Mouse (Mus musculus) cerebellum, adult 2 months (tissue): ENCODE data around the gene Aarsd1. TPM values are rescaled to one million over a fixed set of nuclear protein-coding genes. Genes with fewer than 3 reads are reported as not detected.
"Not testable (repeated sequence)": the region's sequence is repeated elsewhere in the genome, so short reads cannot be mapped to it uniquely, and the experiment has no call there.

ENCODE experiments used
- DNase-seq, 2 experiments: peaks; one replicate each; pipeline ENCODE4 v3.0.0; 2021
- H3K27ac ChIP-seq: fragments of 200-500 bp; 2 replicates; pipeline ENCODE4 v1.5.1; 2012; ENCODE audit warnings: low read length, control low read depth, inconsistent platforms; ENCODE audit not compliant: insufficient read depth
- H3K27me3 ChIP-seq: fragments of 200-500 bp; 2 replicates; pipeline ENCODE4 v1.6.1; 2012; ENCODE audit warnings: inconsistent platforms, mild to moderate bottlenecking, low read length, moderate library complexity; ENCODE audit not compliant: control insufficient read depth, insufficient read depth
- H3K4me1 ChIP-seq: fragments of 200-500 bp; 2 replicates; pipeline ENCODE4 v1.6.1; 2011; ENCODE audit warnings: low read length; ENCODE audit not compliant: control insufficient read depth, insufficient read depth
- H3K4me3 ChIP-seq: fragments of 200-500 bp; replicated peaks from 2 replicates; pipeline ENCODE3; 2011; ENCODE audit warnings: mild to moderate bottlenecking, low read depth, low read length, control low read depth; ENCODE audit not compliant: insufficient read depth
- CTCF ChIP-seq: fragments of 200-500 bp; IDR thresholded peaks from 2 replicates; pipeline ENCODE4 v1.5.1; 2011; ENCODE audit warnings: low read depth, mild to moderate bottlenecking, control low read depth, low read length, moderate library complexity, borderline replicate concordance; ENCODE audit not compliant: insufficient read depth
- POLR2A ChIP-seq: fragments of 200-500 bp; IDR thresholded peaks from 2 replicates; pipeline ENCODE4 v1.6.1; 2011; ENCODE audit warnings: low read length, control low read depth, borderline replicate concordance; ENCODE audit not compliant: insufficient read depth
- WGBS: fragments of 180-500 bp; shearing (Covaris S2); methylation state at CpG from one replicate; pipeline ENCODE4 v1.1.7; 2018; 5-methylcytosine and 5-hydroxymethylcytosine counted together
- polyA plus RNA-seq: library from polyadenylated mRNA; depleted of rRNA; stranded (reverse); fragments of >200 nt; gene quantifications from 2 replicates; pipeline ENCODE4 v1.2.3, GENCODE M21; 2012; rRNA removed

The Aarsd1 gene
- polyA plus RNA-seq = 53.2 and 55.3 TPM in 2 replicates

DNA sequence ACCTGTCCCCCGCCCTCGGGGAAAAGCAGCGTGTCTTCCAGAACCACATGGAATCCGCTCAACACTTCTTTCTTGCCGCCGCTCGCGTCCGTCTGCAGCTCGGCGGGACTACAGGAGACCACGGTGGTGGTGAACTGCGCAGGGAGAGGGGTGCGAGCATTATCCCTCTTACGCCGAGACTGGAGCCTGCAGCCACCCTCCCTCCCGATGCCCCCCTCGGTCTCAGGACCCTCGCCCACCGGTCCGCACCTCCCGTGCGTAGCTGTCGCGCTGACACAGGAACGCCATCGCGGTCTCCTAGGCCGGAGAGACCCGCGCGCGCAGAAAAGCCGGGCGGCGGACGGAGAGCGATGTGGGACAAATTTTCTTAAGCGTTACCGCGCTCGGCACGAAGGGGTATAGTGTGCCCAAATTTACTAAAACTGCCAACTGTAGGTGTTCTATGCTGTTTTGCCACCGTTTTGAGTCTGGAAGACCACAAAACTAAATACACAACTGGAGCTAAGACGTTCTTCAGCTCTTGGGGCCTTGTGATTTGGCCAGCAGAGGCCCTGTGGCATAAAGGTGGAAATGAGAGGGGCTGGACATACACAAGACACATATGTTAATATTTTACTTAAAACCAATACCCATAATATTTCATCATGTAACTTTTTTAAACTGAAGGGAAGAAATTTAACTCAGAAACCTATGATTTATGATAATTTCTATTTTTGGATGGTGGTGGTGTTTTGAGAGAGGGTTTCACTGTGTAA is at the start of gene Aarsd1:
TSS of gene Aarsd1 (minus strand) at position 515 of the 755 bp plus-strand sequence.
- peak within 1 kb of the TSS; percentile 60 for H3K27ac ChIP-seq
- no peaks in the 10 kb centered on the region for H3K4me1 ChIP-seq
- TF ChIP-seq POLR2A = peak; percentile 77
- TF ChIP-seq CTCF = no peak
- H3K4me3 ChIP-seq = peak within 1 kb of the TSS; percentile 90
- no peaks in the 10 kb centered on the region for H3K27me3 ChIP-seq
- under 1% methylated on average over 45 of the region's 45 CpGs for WGBS
- peak; percentile 90 to 95 for DNase-seq

DNA sequence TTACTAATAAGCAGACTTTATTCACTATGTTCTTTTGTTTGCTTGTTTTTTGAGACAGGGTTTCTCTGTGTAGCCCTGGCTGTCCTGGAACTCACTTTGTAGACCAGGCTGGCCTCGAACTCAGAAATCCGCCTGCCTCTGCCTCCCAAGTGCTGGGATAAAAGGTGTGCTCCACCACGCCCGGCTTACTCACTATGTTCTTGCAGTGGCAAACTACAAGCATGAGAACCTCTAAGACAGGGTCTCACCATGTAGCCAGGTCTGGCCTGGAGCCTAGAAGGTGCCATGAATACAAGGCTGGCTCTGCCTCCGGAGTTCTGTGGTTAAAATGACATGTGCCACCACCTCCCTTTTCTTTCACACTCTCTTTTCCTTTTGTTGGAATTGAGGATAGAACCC is 49.1 kb upstream of the Aarsd1 start:
- DNase-seq, H3K4me3 ChIP-seq, H3K4me1 ChIP-seq, H3K27me3 ChIP-seq, H3K27ac ChIP-seq: not testable (repeated sequence)
- 44% methylated on average over 5 of the region's 5 CpGs for WGBS

- H3K4me3 ChIP-seq = peak within 1 kb of the TSS; percentile 71
- no peaks in the 10 kb centered on the region for H3K4me1 ChIP-seq
- no peaks in the 10 kb centered on the region for H3K27me3 ChIP-seq
- no peak within 1 kb of the TSS for H3K27ac ChIP-seq
- WGBS = 1% methylated on average over 60 of the region's 60 CpGs
- peak; percentile 60 to 66 for DNase-seq
- no peak for TF ChIP-seq CTCF
- TF ChIP-seq POLR2A = no peak
These were observed 48.6 kb upstream of the Aarsd1 start, which contains the start of gene Vat1 for GRCm38 (mm10) chr11:101465869-101466551. Gene Vat1 (minus strand): TSS chr11:101466230.

- peak overlapping the region; percentile 71 for H3K4me3 ChIP-seq
- no peaks in the 10 kb centered on the region for H3K27me3 ChIP-seq
- no peak for TF ChIP-seq POLR2A
- TF ChIP-seq CTCF = no peak
- peak in 1 of 2 experiments; percentile 33 for DNase-seq
- H3K4me1 ChIP-seq = no peaks in the 10 kb centered on the region
- H3K27ac ChIP-seq = 0 out of 2 replicates have a peak overlapping the region, but pooled peaks have one; percentile 24
- WGBS = 3% methylated on average over 51 of the region's 51 CpGs
These were observed 47.9 kb upstream of the Aarsd1 start for GRCm38 (mm10) chr11:101465101-101465868.

DNA sequence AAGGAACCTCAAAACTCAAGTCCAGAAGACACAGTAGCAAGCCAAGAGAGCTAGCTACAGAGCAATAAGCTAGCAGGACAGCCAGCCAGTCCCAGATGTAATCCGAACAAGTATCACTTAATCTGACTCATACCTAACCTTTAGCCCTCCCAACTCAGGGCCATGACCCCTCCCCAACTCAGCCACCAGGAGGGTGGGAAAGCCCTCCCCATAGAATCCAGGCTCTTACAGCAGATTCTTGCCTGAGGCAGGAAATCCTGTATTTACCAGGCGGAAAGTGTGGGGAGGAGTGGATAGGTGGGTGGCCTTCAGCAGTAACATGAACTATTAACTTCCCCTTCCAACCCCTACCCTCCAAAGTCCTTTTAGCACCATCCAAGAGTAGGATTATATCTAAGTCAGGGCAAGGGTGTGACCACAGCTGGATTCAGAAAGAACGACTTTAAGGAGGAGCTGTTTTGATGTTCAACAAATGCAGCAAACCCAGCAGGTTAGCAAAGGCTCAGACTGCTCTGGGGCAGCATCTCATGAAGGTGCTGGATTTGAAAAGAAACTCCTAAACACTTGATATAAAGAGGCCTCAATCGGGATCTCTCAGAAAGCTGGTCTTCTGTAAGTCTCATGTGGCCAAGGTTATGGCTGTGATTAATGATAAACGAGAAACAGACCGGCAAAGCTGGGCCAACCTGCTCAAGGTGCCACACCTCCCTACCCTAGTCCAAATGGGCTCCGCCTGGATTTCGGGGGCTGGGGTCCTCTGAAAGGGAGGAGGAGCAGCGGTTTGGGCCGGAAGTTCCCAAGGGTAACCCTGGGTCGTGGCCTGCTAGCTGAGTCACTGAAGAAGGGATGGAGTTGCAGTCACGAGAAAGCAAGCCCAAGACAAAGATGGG is 47.0 kb upstream of the Aarsd1 start, which contains the start of gene Rnd2:
TSS of gene Rnd2 (plus strand) at position 789 of the 890 bp plus-strand sequence.
- DNase-seq = no peak
- TF ChIP-seq POLR2A (no peak), CTCF (no peak)
- H3K27me3 ChIP-seq = no peaks in the 10 kb centered on the region
- WGBS = 33% methylated on average over 12 of the region's 12 CpGs
- peak within 1 kb of the TSS; percentile 71 for H3K4me3 ChIP-seq
- no peaks in the 10 kb centered on the region for H3K4me1 ChIP-seq
- 0 out of 2 replicates have a peak within 1 kb of the TSS, but pooled peaks have one; percentile 24 for H3K27ac ChIP-seq

GRCm38 (mm10) chr11:101462583-101463440 is 45.4 kb upstream of the Aarsd1 start:
- H3K27me3 ChIP-seq = no peaks in the 10 kb centered on the region
- no peak overlapping the region for H3K4me3 ChIP-seq
- H3K27ac ChIP-seq = no peak overlapping the region
- H3K4me1 ChIP-seq = no peaks in the 10 kb centered on the region
- TF ChIP-seq CTCF = no peak
- no peak for TF ChIP-seq POLR2A
- no peak for DNase-seq
- WGBS = 46% methylated on average over 13 of the region's 13 CpGs

DNA sequence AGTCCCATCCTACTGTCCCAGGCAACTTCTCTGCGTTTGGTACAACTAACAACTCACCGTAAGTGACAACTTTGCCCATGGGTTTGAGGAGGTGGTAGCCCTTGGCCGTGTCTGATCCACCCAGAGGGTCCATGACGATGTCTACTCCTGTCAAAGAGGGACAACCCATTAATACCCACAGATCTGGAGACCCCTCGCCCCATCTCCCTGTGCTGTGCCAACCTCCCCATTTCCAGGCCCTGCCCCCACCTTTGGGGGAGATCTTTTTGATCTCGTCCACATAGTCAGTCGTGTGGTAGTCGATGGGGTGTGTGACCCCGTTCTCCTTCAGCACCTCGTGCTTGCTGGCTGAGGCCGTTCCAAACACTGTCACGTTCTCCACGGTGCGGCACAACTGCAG is 44.7 kb upstream of the Aarsd1 start:
- H3K27me3 ChIP-seq = no peaks in the 10 kb centered on the region
- no peak overlapping the region for H3K27ac ChIP-seq
- WGBS = 56% methylated on average over 14 of the region's 14 CpGs
- H3K4me3 ChIP-seq = no peak overlapping the region
- DNase-seq = no peak
- TF ChIP-seq CTCF (no peak), POLR2A (no peak)
- H3K4me1 ChIP-seq = no peaks in the 10 kb centered on the region
